Mouse (Mus musculus) heart, postnatal 0 days (tissue): ENCODE measurements around the gene Isg20.

Experiments used
- CTCF ChIP-seq: IDR thresholded peaks from 2 replicates; pipeline ENCODE4 v1.5.1; 2016; ENCODE audit warnings: antibody characterized with exemption, control low read depth, low read depth
- EP300 ChIP-seq: IDR thresholded peaks from 2 replicates; pipeline ENCODE4 v1.6.1; 2016; ENCODE audit warnings: antibody characterized with exemption, low read depth

DNA sequence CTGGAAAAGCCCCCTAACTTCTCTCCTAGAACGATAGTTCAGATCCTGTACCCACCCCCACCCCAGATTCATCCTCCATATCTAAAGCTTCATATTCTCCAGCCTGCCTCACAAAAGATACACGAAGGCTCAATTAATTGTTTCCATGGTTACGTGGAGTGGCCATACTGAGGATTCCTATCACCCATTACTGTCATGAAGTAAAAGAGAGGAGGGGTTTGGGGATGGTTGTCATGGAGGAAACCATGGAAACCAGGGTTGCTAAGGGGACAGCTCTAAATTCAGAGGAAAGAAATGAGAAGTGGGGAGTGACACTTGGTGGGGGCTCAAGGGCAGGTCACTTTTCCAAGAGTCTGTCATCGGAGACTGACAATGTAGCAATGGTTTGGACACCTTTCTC lies 26.7 kb upstream of the Isg20 start:
- no peak for TF ChIP-seq EP300
- no peak for TF ChIP-seq CTCF
